Mouse (Mus musculus) heart, embryonic 15.5 days (tissue): ENCODE data around the gene Pxt1. TPM values are rescaled to one million over a fixed set of nuclear protein-coding genes. Genes with fewer than 3 reads are reported as not detected.
"Not testable (repeated sequence)": the region's sequence is repeated elsewhere in the genome, so short reads cannot be mapped to it uniquely, and the experiment has no call there.

Experiments
- ATAC-seq: fragments of 200-750 bp; cut with Nextera tagmentation; replicated peaks from 2 replicates; pipeline ENCODE4 v1.8.0; 2017; ENCODE audit warnings: low read depth, moderate TSS enrichment; ENCODE audit not compliant: insufficient number of reproducible peaks, insufficient read depth, low FRiP score
- H3K27ac ChIP-seq: fragments of 300-500 bp; sonication (generic); 2 replicates; pipeline ENCODE4 v1.5.1; 2015; ENCODE audit warnings: mild to moderate bottlenecking, inconsistent platforms
- H3K27me3 ChIP-seq: fragments of 300-500 bp; sonication (generic); 2 replicates; pipeline ENCODE4 v1.6.1; 2015; ENCODE audit warnings: inconsistent platforms
- H3K36me3 ChIP-seq: fragments of 300-500 bp; sonication (generic); 2 replicates; pipeline ENCODE4 v1.6.1; 2015; ENCODE audit warnings: mild to moderate bottlenecking, inconsistent platforms
- H3K4me1 ChIP-seq: fragments of 300-500 bp; sonication (generic); replicated peaks from 2 replicates; pipeline ENCODE4 v1.6.1; 2015; ENCODE audit warnings: inconsistent platforms
- H3K4me2 ChIP-seq: fragments of 300-500 bp; sonication (generic); 2 replicates; pipeline ENCODE4 v1.6.1; 2015; ENCODE audit warnings: inconsistent platforms, mild to moderate bottlenecking, moderate library complexity
- H3K4me3 ChIP-seq: fragments of 300-500 bp; sonication (generic); 2 replicates; pipeline ENCODE4 v1.5.1; 2015; ENCODE audit warnings: mild to moderate bottlenecking, inconsistent platforms
- H3K9ac ChIP-seq: fragments of 300-500 bp; sonication (generic); 2 replicates; pipeline ENCODE4 v1.6.1; 2015; ENCODE audit warnings: mild to moderate bottlenecking, inconsistent platforms
- H3K9me3 ChIP-seq: fragments of 300-500 bp; sonication (generic); replicated peaks from 2 replicates; pipeline ENCODE4 v1.6.1; 2016; ENCODE audit warnings: inconsistent platforms
- WGBS: fragments of 180-500 bp; shearing (Covaris S2); methylation state at CpG from one replicate; pipeline ENCODE4 v1.1.7; 2015; ENCODE audit warnings: mixed read lengths; 5-methylcytosine and 5-hydroxymethylcytosine counted together
- polyA plus RNA-seq: library from polyadenylated mRNA; unstranded; fragments of >200 nt; fragmentation: Nextera tagmentation; extraction: Ambion mirVana; gene quantifications from 2 replicates; pipeline ENCODE4 v1.2.1, GENCODE M21; 2015

Gene Pxt1
- polyA plus RNA-seq = 0.18 TPM in 1 of 2 replicates, not detected in the other

GRCm38 (mm10) chr17:28943740-28944139, at the start of gene Pxt1:
Gene Pxt1 (minus strand): TSS chr17:28943840.
- no peak for ATAC-seq

DNA sequence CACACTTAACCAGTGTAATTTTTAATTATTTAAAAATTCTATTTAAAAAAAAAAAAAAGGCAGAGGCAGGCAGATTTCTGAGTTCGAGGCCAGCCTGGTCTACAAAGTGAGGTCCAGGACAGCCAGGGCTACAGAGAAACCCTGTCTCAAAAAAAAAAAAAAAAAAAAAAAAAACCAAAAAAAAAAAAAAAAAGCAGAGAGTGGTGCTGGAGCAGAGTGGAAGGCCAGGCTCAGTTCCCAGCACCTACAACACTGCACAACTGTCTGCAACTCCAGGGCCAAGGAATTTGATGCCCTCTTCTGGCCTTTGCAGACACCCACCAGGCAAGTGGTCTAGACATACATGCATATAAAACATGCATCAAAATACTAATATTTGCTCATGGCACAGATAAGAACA, 49.4 kb upstream of the Pxt1 start:
- 100% methylated on average over 1 of the region's 1 CpGs for WGBS
- not testable (repeated sequence) for H3K4me3 ChIP-seq, H3K9me3 ChIP-seq, H3K27ac ChIP-seq, H3K4me1 ChIP-seq, H3K27me3 ChIP-seq, H3K9ac ChIP-seq, H3K4me2 ChIP-seq, ATAC-seq
- peaks cover 31% of the 10 kb centered on the region for H3K36me3 ChIP-seq

More at GRCm38 (mm10) chr17:28943740-28944139, at the start of gene Pxt1:
- no peaks in the 10 kb centered on the region for H3K9me3 ChIP-seq
- no peak within 1 kb of the TSS for H3K4me3 ChIP-seq
- H3K36me3 ChIP-seq = no peaks in the 10 kb centered on the region
- no peaks in the 10 kb centered on the region for H3K4me1 ChIP-seq
- H3K27ac ChIP-seq = no peak within 1 kb of the TSS
- H3K9ac ChIP-seq = no peak within 1 kb of the TSS
- WGBS = 88% methylated on average over 7 of the region's 7 CpGs
- no peak within 1 kb of the TSS for H3K4me2 ChIP-seq
- H3K27me3 ChIP-seq = no peaks in the 10 kb centered on the region

DNA sequence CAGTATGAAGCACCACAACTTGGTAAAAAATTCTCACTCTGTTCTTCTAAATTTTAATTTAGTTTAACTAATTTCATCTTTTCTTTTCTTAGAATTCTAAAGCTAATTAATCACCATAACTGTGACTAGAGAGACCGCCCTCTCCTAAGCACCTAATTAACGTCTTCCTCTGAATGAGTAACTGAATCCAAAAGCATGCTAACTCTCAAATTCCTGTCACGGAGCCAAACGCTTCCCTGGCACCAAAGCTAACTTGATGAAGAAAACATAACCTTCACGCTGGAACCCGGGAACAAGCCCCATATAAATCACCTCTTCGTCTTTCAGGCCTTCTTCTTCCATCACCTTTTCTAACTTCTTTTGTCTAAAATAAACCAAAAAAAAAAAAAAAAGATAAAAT, 48.5 kb upstream of the Pxt1 start:
- no peak overlapping the region for H3K9ac ChIP-seq
- peaks cover 35% of the 10 kb centered on the region for H3K36me3 ChIP-seq
- no peak overlapping the region for H3K4me3 ChIP-seq
- no peak overlapping the region for H3K4me2 ChIP-seq
- WGBS = 42% methylated on average over 7 of the region's 7 CpGs
- no peaks in the 10 kb centered on the region for H3K9me3 ChIP-seq
- 0 out of 2 replicates have a peak overlapping the region, but pooled peaks have one; percentile 21 for H3K27ac ChIP-seq
- H3K27me3 ChIP-seq = no peaks in the 10 kb centered on the region
- no peak for ATAC-seq
- peaks cover 6% of the 10 kb centered on the region; the same call in 1 of the 2 replicates for H3K4me1 ChIP-seq

DNA sequence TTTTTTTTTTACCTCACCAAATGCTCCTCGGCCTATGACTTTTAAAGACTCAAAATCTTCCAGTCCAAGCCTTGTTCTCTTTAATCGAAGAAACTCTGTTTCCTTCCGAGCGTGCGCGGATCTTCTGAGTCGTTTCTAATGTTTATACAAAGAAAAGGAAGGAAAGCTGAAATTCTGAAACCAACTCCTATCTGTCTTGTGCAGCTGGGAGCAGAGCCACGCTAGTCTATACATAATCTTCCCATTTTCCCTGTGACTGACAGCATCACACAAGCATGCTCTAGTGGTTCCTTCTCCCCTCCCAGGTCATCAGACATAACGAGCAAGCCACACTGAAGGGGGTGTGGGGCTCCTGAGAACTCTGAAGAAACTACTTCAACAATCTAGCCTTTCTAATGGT, 47.6 kb upstream of the Pxt1 start:
- peak overlapping the region; percentile 21 for H3K27ac ChIP-seq
- WGBS = 67% methylated on average over 9 of the region's 9 CpGs

GRCm38 (mm10) chr17:28990060-28990459, 46.4 kb upstream of the Pxt1 start:
- Histone ChIP-seq H3K9me3 (no peaks in the 10 kb centered on the region), H3K4me3 (no peak overlapping the region), H3K9ac (no peak overlapping the region), H3K4me1 (peaks cover 6% of the 10 kb centered on the region; the same call in 1 of the 2 replicates), H3K27me3 (no peaks in the 10 kb centered on the region), H3K4me2 (no peak overlapping the region), H3K36me3 (peaks cover 46% of the 10 kb centered on the region), H3K27ac (no peak overlapping the region)
- ATAC-seq = no peak
- WGBS = 38% methylated on average over 4 of the region's 4 CpGs

More for the DNA sequence above, 47.6 kb upstream of the Pxt1 start:
- Histone ChIP-seq H3K9me3 (no peaks in the 10 kb centered on the region), H3K9ac (no peak overlapping the region), H3K4me1 (peaks cover 6% of the 10 kb centered on the region; the same call in 1 of the 2 replicates), H3K27me3 (no peaks in the 10 kb centered on the region), H3K4me2 (no peak overlapping the region), H3K36me3 (peaks cover 37% of the 10 kb centered on the region), H3K4me3 (no peak overlapping the region)
- no peak for ATAC-seq

- H3K9me3 ChIP-seq = no peaks in the 10 kb centered on the region
- peaks cover 6% of the 10 kb centered on the region; the same call in 1 of the 2 replicates for H3K4me1 ChIP-seq
- no peak overlapping the region for H3K4me2 ChIP-seq
- H3K27ac ChIP-seq = no peak overlapping the region
- ATAC-seq = no peak
- no peaks in the 10 kb centered on the region for H3K27me3 ChIP-seq
- H3K9ac ChIP-seq = no peak overlapping the region
- 81% methylated on average over 3 of the region's 3 CpGs for WGBS
- H3K36me3 ChIP-seq = peaks cover 52% of the 10 kb centered on the region
- H3K4me3 ChIP-seq = no peak overlapping the region
Observed at GRCm38 (mm10) chr17:28988996-28989395, 45.4 kb upstream of the Pxt1 start.

DNA sequence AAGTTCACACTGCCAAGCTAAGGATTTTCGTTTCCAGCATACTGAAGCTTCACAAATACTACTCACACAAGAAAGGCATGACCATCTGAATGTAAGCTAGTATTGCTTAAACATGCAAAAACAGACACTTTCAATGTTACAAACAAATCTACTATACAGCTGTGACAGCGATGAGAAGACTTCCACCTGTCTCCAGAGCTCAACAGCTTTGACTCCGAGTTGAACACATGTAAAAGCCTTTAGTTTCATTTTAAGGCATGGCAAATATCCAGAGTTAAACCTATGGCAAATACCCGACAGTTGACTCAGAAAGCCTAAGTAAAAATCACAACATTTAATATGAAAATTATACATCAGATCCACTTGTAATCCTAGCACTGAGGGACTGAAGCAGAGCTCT, 44.7 kb upstream of the Pxt1 start:
- Histone ChIP-seq H3K9me3 (no peaks in the 10 kb centered on the region), H3K36me3 (peaks cover 58% of the 10 kb centered on the region), H3K4me2 (no peak overlapping the region), H3K27ac (peak overlapping the region; percentile 14; the same call in 1 of the 2 replicates), H3K4me3 (no peak overlapping the region), H3K27me3 (no peaks in the 10 kb centered on the region), H3K9ac (no peak overlapping the region), H3K4me1 (peaks cover 6% of the 10 kb centered on the region; the same call in 1 of the 2 replicates)
- 87% methylated on average over 4 of the region's 4 CpGs for WGBS
- no peak for ATAC-seq

GRCm38 (mm10) chr17:28987713-28988112, 44.1 kb upstream of the Pxt1 start:
- Histone ChIP-seq H3K27me3 (no peaks in the 10 kb centered on the region), H3K4me3 (no peak overlapping the region), H3K9me3 (no peaks in the 10 kb centered on the region), H3K4me2 (no peak overlapping the region), H3K9ac (no peak overlapping the region), H3K27ac (no peak overlapping the region), H3K4me1 (peaks cover 10% of the 10 kb centered on the region), H3K36me3 (peaks cover 58% of the 10 kb centered on the region)
- WGBS = 61% methylated on average over 4 of the region's 4 CpGs
- ATAC-seq = no peak

GRCm38 (mm10) chr17:28986833-28987232, 43.2 kb upstream of the Pxt1 start:
- Histone ChIP-seq H3K4me2 (no peak overlapping the region), H3K9me3 (no peaks in the 10 kb centered on the region), H3K4me1 (peaks cover 7% of the 10 kb centered on the region), H3K4me3 (no peak overlapping the region), H3K27ac (no peak overlapping the region), H3K36me3 (peaks cover 59% of the 10 kb centered on the region), H3K27me3 (no peaks in the 10 kb centered on the region), H3K9ac (no peak overlapping the region)
- no peak for ATAC-seq

DNA sequence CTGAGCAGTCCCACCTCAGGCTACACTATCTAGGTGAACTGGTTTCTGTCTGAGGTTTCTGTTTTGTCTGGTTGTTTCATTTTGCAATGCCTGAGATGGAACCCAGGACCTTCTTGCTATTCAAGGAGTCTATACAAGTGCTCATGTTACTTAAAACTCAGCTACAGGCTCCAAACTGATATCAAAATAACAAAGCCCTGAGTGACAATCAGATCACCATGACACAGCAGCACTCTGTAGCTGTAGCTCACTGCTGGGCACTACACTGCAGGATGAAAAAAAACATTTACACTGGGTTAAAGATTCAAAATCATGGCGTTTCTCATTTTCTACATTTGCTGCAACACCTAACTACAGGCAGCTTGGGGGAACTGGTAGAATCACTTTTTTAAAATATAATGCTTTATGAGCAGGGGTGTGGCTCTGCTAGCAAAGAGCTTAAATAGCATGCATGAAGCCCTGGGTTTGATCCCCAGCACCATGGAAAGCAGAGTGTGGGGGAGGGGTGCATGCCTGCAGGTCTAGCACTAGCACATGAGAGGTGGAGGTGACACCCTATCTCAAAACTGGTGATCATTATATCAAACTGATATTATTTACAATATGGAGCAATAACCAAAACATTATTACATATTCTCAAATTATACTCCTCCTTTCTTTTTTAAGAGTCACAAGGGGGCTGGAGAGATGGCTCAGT, 41.2 kb upstream of the Pxt1 start:
- Histone ChIP-seq H3K4me2 (no peak overlapping the region), H3K27me3 (no peaks in the 10 kb centered on the region), H3K27ac (no peak overlapping the region), H3K9ac (no peak overlapping the region), H3K9me3 (no peaks in the 10 kb centered on the region), H3K4me3 (no peak overlapping the region), H3K36me3 (peaks cover 67% of the 10 kb centered on the region), H3K4me1 (peaks cover 4% of the 10 kb centered on the region)
- WGBS = 93% methylated on average over 1 of the region's 1 CpGs
- no peak for ATAC-seq

DNA sequence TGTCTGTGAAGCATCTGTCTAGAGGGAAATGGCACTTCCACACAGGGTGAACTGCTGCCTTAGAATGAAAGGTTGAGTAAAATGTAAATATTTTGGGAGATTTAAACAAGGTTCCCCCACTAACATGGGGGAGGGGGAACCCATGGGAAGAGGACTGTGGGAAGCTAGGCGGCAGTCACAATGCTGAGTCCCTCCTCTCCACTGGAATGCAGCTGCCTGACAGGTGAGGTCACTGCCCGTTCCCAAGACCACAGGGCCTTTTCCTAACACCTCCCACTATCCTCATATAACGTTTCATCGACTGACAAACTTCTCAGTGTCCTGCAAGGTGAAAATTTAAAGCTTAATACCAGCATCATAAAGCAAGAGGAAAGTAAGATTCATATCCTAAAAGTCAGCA, 39.0 kb upstream of the Pxt1 start:
- no peak overlapping the region for H3K4me3 ChIP-seq
- no peak overlapping the region for H3K4me2 ChIP-seq
- H3K27ac ChIP-seq = no peak overlapping the region
- WGBS = 15% methylated on average over 4 of the region's 4 CpGs
- ATAC-seq = no peak
- H3K27me3 ChIP-seq = no peaks in the 10 kb centered on the region
- 0 out of 2 replicates have a peak overlapping the region, but pooled peaks have one; percentile 13 for H3K9ac ChIP-seq
- H3K4me1 ChIP-seq = peaks cover 4% of the 10 kb centered on the region
- peaks cover 65% of the 10 kb centered on the region for H3K36me3 ChIP-seq
- no peaks in the 10 kb centered on the region for H3K9me3 ChIP-seq

DNA sequence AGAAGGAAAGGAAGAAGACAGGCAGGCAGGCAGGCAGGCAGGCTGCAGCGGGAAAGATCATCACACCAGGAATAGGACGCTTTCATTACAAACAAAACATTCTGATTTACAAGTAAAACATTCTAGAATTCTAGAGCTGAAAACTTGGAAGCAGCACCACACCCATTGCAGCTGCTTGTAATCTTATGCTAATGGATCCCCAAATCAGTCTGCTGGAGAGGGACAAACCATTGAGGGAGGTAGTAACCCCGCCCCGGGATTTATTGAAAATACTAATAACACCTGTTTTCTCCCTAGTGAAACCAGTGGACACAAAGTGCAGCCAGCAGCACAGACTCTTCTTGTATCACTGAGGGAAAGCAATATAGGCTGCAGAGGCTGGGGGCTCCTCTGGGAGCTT, 37.4 kb upstream of the Pxt1 start:
- no peak overlapping the region for H3K4me2 ChIP-seq
- no peaks in the 10 kb centered on the region for H3K9me3 ChIP-seq
- no peaks in the 10 kb centered on the region for H3K27me3 ChIP-seq
- WGBS = 81% methylated on average over 4 of the region's 4 CpGs
- no peak overlapping the region for H3K9ac ChIP-seq
- no peak for ATAC-seq
- peaks cover 60% of the 10 kb centered on the region for H3K36me3 ChIP-seq
- peaks cover 4% of the 10 kb centered on the region for H3K4me1 ChIP-seq
- no peak overlapping the region for H3K27ac ChIP-seq
- no peak overlapping the region for H3K4me3 ChIP-seq
